Mouse (Mus musculus): ENCODE data around the gene Zfp280c. TPM values are rescaled to one million over a fixed set of nuclear protein-coding genes. Genes with fewer than 3 reads are reported as not detected.

Zfp280c gene
- polyA plus RNA-seq, 1 experiment from 2014 or later = 3.9 TPM

GRCm38 (mm10) chrX:48518211-48518807, 76.0 kb downstream of the Zfp280c start:
- Histone ChIP-seq H3K4me2 (replicated peaks; ENCODE audit: low read depth) (peak overlapping the region; percentile 70), H3K4me1 (replicated peaks; ENCODE audit: control insufficient read depth, insufficient read depth) (no peaks in the 10 kb centered on the region), H3K27me3 (ENCODE audit: control insufficient read depth, insufficient read depth, low read length) (no peaks in the 10 kb centered on the region), H3K27ac (replicated peaks) (no peak overlapping the region), H3K9me3 (ENCODE audit: control insufficient read depth, low read length) (no peaks in the 10 kb centered on the region), H3K9ac (ENCODE audit: low read length) (no peak overlapping the region), H3K36me3 (ENCODE audit: control insufficient read depth, insufficient read depth, low read length) (no peaks in the 10 kb centered on the region), H3K4me3 (ENCODE audit: low read depth, low read length) (peak overlapping the region; percentile 41)
- ATAC-seq (ENCODE audit: low FRiP score, low TSS enrichment) = peak; percentile 43
- DNase-seq (ENCODE audit: low spot score) = peak; percentile 19
- WGBS = 32% methylated on average over 15 of the region's 15 CpGs
- TF ChIP-seq EP300 (optimal IDR thresholded peaks at IDR 0.05) = no peak
- TF ChIP-seq CTCF (IDR thresholded peaks at IDR 0.05; ENCODE audit: low read depth) = no peak

- H3K9me3 ChIP-seq (ENCODE audit: control insufficient read depth, low read length) = no peaks in the 10 kb centered on the region
- peak overlapping the region; percentile 53 for H3K4me2 ChIP-seq (replicated peaks; ENCODE audit: low read depth)
- no peaks in the 10 kb centered on the region for H3K4me1 ChIP-seq (replicated peaks; ENCODE audit: control insufficient read depth, insufficient read depth)
- DNase-seq (ENCODE audit: low spot score) = no peak
- H3K27me3 ChIP-seq (ENCODE audit: control insufficient read depth, insufficient read depth, low read length) = no peaks in the 10 kb centered on the region
- H3K4me3 ChIP-seq (ENCODE audit: low read depth, low read length) = peak overlapping the region; percentile 47
- no peak for TF ChIP-seq EP300 (optimal IDR thresholded peaks at IDR 0.05)
- no peak for TF ChIP-seq CTCF (IDR thresholded peaks at IDR 0.05; ENCODE audit: low read depth)
- H3K36me3 ChIP-seq (ENCODE audit: control insufficient read depth, insufficient read depth, low read length) = no peaks in the 10 kb centered on the region
- no peak overlapping the region for H3K27ac ChIP-seq (replicated peaks)
- no peak for ATAC-seq (ENCODE audit: low FRiP score, low TSS enrichment)
- no peak overlapping the region for H3K9ac ChIP-seq (ENCODE audit: low read length)
- 11% methylated on average over 13 of the region's 13 CpGs for WGBS
These were observed 80.5 kb downstream of the Zfp280c start for GRCm38 (mm10) chrX:48513824-48514223.

GRCm38 (mm10) chrX:48513166-48513807, 81.0 kb downstream of the Zfp280c start, which contains the start of gene Aifm1:
TSS of gene Aifm1 (minus strand) at chrX:48513563.
- H3K4me3 ChIP-seq (ENCODE audit: low read depth, low read length) = peak within 1 kb of the TSS; percentile 47
- TF ChIP-seq CTCF (IDR thresholded peaks at IDR 0.05; ENCODE audit: low read depth) (no peak), EP300 (optimal IDR thresholded peaks at IDR 0.05) (no peak)
- no peaks in the 10 kb centered on the region for H3K27me3 ChIP-seq (ENCODE audit: control insufficient read depth, insufficient read depth, low read length)
- H3K9me3 ChIP-seq (ENCODE audit: control insufficient read depth, low read length) = no peaks in the 10 kb centered on the region
- WGBS = 14% methylated on average over 44 of the region's 45 CpGs
- ATAC-seq (ENCODE audit: low FRiP score, low TSS enrichment) = peak; percentile 99
- 0 out of 2 replicates have a peak within 1 kb of the TSS, but pooled peaks have one; percentile 18 for H3K27ac ChIP-seq (replicated peaks)
- H3K9ac ChIP-seq (ENCODE audit: low read length) = peak within 1 kb of the TSS; percentile 54
- H3K36me3 ChIP-seq (ENCODE audit: control insufficient read depth, insufficient read depth, low read length) = no peaks in the 10 kb centered on the region
- H3K4me1 ChIP-seq (replicated peaks; ENCODE audit: control insufficient read depth, insufficient read depth) = no peaks in the 10 kb centered on the region
- H3K4me2 ChIP-seq (replicated peaks; ENCODE audit: low read depth) = peak within 1 kb of the TSS; percentile 53
- DNase-seq (ENCODE audit: low spot score) = peak; percentile 92

GRCm38 (mm10) chrX:48493763-48494162, 100.5 kb downstream of the Zfp280c start:
- WGBS = 90% methylated on average over 8 of the region's 8 CpGs
- no peaks in the 10 kb centered on the region for H3K9me3 ChIP-seq (ENCODE audit: control insufficient read depth, low read length)
- no peak overlapping the region for H3K4me3 ChIP-seq (ENCODE audit: low read depth, low read length)
- no peak for ATAC-seq (ENCODE audit: low FRiP score, low TSS enrichment)
- TF ChIP-seq CTCF (IDR thresholded peaks at IDR 0.05; ENCODE audit: low read depth) (no peak), EP300 (optimal IDR thresholded peaks at IDR 0.05) (no peak)
- no peak overlapping the region for H3K9ac ChIP-seq (ENCODE audit: low read length)
- H3K36me3 ChIP-seq (ENCODE audit: control insufficient read depth, insufficient read depth, low read length) = no peaks in the 10 kb centered on the region; the same call in 1 of the 2 replicates
- H3K4me1 ChIP-seq (replicated peaks; ENCODE audit: control insufficient read depth, insufficient read depth) = no peaks in the 10 kb centered on the region
- H3K27ac ChIP-seq (replicated peaks) = no peak overlapping the region
- H3K27me3 ChIP-seq (ENCODE audit: control insufficient read depth, insufficient read depth, low read length) = no peaks in the 10 kb centered on the region
- no peak overlapping the region for H3K4me2 ChIP-seq (replicated peaks; ENCODE audit: low read depth)
- no peak for DNase-seq (ENCODE audit: low spot score)

Small RNA genes lying within 50 kb of the gene (microRNA-seq; reads per million reads assigned to microRNA genes)
- gene Gm27828 = not detected

Other genes starting within 250 kb of the Zfp280c start
- gene Elf4, start 131.4 kb downstream of the Zfp280c start, polyA plus RNA-seq (2015; fragmentation: Nextera tagmentation; extraction: Ambion mirVana) = 4.1 and 4.5 TPM in 2 replicates
- gene Aifm1, start 80.9 kb downstream of the Zfp280c start, polyA plus RNA-seq (2015; fragmentation: Nextera tagmentation; extraction: Ambion mirVana) = 45.9 TPM in 2 replicates
- 2.4 and 2.5 TPM in 2 replicates for gene Rab33a, start 75.2 kb downstream of the Zfp280c start, polyA plus RNA-seq (2015; fragmentation: Nextera tagmentation; extraction: Ambion mirVana)
- 7.0 and 8.1 TPM in 2 replicates for gene Slc25a14, start 28.9 kb upstream of the Zfp280c start, polyA plus RNA-seq (2015; fragmentation: Nextera tagmentation; extraction: Ambion mirVana)
- gene Gpr119, start 80.0 kb upstream of the Zfp280c start, polyA plus RNA-seq (2015; fragmentation: Nextera tagmentation; extraction: Ambion mirVana) = not detected in 2 replicates
- 11.0 and 12.5 TPM in 2 replicates for gene Rbmx2, start 100.5 kb upstream of the Zfp280c start, polyA plus RNA-seq (2015; fragmentation: Nextera tagmentation; extraction: Ambion mirVana)

All from stomach, postnatal 0 days (tissue).